Mouse (Mus musculus): ENCODE measurements at regions not wholly inside any gene's neighbourhood (a gene's known extent, or its start where the extent isn't known, plus 50 kb on each side); places are given as distances from the start of the nearest gene placed in this dataset.
A peak's percentile ranks its signal among the peaks of the same experiment; 100 is the strongest.
"Not testable (repeated sequence)": the region's sequence is repeated elsewhere in the genome, so short reads cannot be mapped to it uniquely, and the experiment has no call there.

DNA sequence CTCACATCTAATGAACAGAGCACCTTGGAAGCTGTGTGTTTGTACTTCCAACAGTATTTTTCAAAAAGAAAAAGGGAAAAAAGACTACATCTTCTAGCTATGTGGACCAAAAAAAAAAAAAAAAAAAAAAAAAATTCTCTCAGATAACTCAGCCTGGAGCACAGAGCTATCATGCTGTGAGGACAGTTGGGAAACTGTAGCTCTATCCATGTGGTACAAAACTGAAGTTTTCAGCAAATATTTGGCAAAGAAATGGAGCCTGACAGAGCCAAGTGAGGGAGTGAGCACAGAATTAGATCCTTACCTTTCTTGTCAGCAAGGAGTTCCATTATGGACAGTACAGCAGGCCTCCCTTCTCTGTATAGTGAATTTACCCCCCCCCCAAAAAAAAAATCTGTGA lies 550.2 kb downstream of the Rapgef2 start:
- DNase-seq = no peak

DNA sequence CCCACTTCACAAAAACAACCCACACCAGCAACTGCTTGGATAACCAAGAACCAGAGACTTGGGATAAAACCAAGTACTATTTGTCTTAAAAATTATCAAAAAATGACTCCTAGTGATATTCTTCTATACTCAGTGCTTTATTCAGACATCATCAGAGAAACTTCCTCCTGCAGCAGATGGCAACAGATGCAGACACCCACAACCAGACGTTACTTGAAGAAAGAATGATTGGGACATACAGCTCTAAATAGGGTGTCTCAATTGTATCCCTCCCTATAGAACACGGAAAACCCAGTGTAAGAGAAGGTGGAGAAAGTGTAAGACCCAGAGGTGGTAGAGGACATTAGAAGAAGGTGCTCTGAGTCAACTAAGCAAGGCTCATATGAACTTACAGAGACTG lies 569.6 kb downstream of the Rapgef2 start:
- DNase-seq = no peak

DNA sequence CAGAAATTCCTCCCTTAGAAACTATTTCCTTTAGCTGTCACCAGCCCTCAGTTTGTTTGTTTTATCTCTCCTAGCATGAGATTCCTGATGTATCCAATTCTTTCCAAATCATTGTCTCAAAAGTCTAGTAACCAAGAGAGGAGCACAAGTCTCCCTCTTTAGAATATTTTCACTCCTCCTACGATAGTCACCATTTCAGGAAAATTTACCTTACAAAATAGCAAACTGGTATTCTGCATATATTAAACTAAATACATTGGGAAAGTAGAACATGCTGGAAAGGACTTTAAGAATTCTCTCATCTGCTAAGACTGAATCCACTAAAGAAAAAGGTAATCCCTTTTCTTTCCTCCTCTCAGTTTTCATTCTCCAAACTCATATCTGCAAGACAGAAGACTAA lies 578.6 kb downstream of the Rapgef2 start:
- DNase-seq = no peak

DNA sequence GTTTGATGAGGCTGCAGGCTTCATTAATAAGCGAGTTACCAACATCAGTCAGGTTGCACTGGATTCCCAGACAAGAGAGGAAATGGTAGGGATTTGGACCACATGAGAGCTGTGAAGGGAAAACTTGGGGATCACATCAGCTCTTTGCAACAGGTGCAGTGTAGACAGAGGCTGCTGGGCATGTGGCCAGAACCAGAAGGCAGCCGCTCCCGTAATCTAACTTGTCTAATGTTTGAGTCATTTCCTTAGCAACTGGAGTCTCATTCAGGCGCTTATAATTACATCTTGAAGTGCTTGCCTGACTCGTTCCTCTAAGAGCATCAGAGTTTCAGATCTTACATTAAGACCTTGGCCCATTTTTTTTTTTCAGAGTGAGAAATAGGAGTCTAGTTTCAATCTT lies 587.4 kb downstream of the Rapgef2 start:
- no peak for DNase-seq

DNA sequence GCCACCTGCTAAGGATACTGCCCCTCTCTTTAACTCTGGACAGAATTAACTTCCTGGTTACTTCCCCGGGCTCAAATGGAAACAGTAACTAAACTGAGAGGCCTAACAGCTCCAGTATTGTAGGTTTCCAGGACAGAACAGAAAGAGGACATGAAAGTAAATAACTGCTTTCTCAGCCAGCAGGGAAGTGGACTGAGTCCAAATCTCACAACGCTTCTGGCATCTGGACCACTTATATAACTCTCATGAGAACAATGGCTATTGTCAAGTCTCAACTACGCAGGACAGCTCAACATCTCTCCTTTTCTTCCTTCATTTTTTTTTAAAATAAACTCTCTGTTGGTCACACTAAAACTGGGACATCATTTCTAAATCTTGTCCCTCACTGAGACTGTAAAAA lies 594.8 kb downstream of the Rapgef2 start:
- peak in 1 of 2 experiments; percentile 3 for DNase-seq

DNA sequence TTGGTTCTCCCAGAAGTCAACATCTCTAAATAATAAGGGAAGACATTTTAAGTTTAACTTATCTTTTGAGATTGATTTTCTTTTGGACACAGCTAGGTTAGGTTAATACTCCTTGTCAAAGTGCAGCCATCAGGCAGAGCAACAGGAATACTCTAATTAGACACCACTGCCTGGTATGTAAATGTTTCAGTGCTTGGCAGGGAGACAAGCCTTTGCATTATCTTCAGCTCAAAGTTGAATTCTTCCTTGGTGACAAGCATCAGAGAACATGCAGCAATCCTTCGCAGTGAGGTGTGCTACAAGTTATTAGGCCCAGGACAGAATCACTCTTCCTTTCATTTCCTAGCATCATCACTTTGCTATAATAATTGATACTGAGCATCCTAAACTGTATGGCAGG lies 608.7 kb downstream of the Rapgef2 start:
- DNase-seq = no peak

DNA sequence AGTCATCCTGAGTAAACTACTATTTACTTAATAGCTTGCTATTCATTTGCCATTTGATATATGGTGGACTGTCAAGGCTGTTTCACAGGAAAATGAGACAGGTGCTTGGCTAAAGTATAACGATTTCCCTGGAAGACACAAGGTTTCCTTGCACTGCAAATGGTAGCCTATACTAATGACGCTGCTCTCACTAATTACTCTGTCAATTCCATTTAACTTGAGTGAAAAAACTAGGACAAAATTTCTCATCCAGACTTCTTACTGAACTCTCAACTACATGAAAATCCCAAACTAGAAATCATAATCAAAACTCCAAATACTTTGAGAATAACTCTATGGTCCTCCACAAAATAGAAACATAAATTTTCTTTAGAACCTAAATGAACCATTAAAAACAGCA lies 609.5 kb downstream of the Rapgef2 start:
- no peak for DNase-seq

DNA sequence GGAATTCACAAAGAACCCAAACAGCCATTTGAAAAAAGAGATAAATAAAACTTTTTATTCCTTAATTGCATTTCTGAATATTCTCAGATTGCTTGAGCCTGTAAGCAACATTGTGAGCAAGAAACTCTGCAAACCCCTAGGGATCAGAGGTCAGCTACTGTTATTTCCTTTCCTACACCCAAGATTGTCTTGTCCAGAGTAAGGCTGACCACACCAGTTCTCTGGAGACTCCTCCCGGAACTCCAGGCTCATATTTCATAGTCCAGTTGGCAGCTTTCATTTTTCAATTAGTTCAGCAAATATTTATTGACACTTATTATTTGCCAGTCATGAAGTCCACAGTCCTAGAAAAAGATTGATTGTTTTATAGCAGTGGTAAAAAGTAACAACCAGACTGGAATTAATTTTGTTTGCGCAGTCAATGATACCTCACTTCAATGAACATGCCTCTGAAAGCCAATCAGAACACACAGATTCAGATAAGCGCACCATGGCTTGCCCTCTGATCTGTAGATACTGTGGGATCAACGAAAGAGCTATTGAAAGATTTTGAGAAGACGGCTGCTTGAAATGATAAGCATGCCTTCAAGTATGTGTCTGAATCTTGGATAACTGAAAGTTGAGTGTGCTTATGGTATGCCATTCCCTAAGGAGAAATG lies 611.7 kb downstream of the Rapgef2 start:
- no peak for DNase-seq

DNA sequence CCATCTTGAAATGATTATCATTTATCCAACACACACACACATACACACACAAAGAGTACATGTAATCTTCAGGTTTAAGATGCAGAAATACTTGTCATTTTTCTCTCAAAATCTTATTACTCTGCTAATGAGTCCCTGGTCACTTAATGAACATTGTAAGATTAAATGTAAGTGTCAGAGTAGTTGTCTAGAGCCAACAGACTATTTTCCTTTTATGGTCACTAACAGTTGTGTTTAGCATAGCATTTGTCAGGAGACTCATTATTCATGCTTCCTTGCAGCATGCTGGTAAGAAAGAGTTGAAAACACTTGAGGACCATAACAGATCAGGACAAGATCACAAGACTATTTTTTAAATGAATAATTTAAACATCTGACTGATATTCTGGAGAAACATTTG lies 618.3 kb downstream of the Rapgef2 start:
- DNase-seq = no peak

DNA sequence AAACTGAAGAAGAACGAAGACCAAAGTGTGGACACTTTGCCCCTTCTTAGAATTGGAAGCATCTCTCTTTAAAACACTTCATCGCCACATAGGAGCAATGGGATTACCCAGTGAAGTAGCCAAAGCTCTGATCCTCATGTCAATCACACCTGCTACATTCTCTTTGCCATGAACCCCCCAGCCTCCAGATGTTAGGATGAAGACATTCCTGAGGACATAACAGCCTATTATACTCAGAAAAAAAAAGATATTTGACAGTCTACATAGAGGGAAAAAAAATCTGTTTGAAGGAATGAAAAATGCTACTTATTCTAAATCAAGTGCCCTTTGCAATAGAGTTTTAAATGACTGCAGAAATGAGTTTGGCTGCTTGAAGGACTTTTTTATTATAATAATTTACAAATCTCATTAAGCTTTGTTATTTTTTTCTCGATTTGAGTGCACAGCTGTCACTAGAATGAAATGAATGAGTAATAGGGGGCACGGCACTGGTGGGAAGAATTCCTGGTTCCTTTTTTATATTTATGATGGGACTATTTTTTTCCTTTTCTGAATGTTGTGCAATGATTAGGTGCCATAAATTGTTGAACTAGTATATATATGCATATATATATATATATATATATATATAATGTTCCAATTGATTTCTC lies 618.8 kb downstream of the Rapgef2 start:
- DNase-seq = no peak

DNA sequence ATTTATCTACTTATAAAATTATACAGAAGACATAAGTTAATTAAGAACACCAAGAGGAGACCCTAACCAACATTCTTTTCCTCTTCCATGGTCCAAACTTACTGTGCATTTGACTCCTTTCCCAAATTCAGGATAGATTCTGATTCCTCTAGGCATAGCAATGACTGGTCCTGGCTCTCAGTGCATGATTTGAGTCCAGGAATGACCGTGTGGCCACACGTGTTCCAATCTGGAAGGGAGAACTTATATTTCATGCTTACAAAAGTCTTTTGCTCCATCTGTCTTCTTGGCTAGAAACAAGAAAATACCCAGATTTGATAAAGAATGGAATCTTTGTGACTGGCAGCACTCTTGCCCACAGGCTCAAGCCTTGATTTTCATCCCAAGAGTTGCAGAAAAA lies 638.2 kb downstream of the Rapgef2 start:
- DNase-seq = no peak

DNA sequence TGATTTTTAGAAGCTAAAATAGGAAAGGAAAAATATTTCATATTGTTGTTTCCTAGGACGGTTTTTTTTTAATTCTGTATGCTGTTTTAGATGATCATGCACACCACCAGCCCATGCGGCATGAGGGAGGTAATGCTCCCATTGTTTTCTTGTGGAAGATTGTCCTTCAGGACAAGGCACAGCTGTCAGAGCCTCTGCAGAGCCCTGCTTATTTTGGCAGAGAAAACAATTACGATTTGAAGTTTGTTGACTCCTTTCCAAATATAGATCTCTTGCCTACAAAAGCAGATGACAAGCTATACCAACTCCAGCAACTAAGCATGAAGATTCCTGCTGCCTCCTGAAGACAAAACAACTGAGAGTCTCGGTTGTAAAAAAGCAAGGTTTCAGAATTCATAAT lies 650.9 kb downstream of the Rapgef2 start:
- no peak for DNase-seq

DNA sequence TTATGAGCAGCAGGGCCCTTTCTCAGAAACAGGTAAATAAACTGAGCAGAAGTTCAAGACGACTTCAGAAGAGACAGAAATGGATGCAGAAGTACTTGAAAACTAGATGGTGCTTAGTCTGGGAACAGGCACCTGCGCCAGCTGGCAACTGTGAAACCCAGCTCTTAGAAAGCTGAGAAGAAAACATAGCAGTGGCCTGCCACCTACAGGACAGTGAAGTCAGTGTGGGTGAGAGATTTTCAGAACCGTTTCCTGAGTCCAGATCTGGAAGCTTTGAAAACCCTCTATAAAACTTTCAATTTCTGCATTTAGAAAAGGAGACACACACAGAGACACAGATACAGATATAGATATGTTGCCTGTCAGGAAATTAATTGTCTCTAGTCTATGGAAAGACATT lies 667.4 kb downstream of the Rapgef2 start:
- peak; percentile 27 to 33 for DNase-seq

DNA sequence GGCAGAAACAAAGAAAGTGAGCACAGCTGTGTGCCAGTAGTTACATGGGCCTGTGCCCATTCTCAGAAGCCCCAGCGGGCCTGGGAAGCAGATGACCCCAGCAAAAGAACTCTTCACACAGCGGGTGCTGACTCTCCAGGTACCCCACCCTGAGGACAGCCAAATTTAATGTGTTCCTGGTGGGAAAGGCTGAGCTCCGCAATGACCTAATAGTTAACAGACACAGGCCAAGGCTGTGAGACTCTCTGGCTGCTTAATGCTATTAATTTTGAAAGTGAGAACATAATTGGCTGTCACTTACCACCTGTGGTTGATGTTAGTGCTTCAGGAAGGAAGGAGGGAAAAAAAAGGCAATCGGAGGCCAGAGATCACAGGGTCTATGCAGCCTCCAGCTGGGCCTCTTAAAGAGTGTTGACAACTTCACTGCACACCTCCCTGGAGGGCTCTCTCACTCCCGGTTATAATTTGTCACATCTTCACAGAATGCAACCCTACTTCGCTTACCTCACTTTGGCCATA lies 691.5 kb downstream of the Rapgef2 start:
- no peak for DNase-seq

DNA sequence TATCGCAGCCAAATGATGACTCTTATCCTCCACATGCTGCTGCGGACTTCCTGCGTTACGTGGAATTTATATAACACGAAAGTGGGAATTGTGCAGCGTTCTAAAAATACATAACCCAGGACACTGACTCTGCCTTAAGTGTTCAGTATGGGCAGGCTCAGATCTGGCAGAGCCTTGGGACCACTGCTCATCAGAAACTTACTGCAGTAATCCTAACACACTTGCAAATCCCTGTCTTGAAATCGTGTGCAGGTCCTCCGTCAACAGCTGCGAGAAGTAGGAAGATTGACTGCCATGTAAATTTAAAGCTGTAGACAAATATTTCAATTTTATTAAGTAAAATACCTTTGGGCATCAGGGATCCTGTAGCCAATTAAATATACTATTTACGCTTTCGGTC lies 692.0 kb downstream of the Rapgef2 start:
- no peak for DNase-seq

DNA sequence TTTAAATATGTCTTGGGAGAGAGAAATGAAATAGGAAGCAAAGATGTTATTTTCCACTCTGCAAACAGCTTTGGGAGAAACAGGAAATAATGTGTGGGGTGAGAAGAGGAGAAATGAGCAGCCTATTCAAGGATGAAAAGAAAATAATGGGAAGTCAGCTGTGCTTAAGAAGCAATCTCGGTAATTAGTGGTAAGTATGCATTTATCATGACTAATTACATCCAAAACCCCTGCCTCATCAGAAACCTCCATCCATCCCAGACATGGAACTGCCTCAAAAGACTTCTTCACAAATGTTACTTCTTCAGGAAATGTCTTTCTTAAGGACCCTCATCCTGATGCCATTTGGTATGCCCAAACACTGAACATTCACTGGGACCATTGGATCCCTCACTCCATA lies 699.7 kb downstream of the Rapgef2 start:
- DNase-seq = no peak

DNA sequence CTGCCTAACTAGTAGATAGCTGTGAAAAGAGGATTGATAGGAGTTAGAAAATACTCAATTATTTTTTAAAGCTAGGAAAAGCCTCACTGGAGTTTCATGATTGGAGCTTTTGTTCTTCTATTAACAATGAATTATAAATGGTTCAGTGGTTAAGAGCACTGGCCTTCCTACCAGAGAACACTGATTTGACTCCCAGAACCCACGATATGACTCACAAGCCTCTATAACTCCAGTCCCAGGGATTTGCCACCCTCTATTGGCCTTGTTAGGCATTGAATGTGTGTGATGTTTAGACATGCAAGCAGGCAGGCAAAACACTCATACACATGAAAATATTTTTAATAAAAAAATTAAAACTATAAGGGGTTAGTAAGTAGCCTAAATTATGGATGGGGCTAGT lies 704.4 kb downstream of the Rapgef2 start:
- DNase-seq = no peak

DNA sequence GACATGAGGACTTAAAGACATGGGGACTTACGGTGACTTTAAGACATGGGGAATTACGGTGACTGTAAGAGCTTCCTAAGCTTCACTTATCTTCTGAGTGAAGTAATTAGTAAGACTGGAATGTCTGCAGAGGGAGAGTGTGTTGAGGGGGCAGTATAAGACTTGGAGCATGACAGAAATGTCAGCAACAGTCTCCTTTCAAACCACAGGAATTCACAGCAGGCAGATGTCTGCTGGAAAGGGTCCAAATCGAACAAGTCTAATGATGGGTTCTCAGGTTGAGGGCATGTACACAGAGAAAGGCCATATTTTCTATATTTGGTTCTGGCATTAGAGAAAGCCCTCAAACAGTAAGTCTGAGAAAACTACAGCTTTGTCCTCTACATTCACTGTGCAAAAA lies 705.2 kb downstream of the Rapgef2 start:
- DNase-seq = no peak

DNA sequence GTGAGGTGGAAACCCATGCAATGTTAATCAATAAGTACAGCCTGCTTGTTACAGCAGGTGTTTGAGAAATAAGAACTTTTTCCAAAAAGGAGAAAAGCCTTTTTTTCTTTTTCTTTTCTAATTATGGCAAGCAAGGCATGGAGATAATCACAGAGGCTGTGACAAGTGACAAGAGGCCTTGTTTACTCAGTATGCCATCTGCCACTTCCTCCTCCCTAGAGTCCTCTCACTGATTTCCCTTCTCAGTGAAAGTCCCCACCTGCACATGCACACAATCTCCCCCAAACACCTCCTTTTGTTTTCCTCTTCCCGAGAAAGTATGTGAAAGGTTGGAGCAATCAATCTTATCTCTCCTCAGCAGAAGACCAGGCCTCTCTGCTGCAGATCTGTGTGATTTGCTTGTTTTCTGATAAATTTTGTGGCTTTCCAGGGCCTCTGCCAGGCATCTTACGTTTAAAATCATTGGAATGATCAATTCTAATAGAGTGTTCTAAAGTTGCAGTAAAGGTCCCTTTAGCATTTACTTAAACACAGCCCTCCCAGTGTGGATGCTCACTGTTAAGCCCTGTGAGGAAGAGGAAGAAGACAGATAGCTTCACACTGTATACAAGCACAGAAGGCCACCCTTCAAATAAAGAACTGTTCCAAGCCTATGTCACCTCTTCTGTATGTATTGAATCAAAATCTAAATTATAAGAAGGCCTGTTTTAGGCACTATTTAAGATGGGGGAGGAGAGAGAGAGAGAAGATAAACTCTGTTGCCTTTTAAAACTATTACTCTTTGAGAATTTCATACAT lies 710.5 kb downstream of the Rapgef2 start:
- no peak for DNase-seq

DNA sequence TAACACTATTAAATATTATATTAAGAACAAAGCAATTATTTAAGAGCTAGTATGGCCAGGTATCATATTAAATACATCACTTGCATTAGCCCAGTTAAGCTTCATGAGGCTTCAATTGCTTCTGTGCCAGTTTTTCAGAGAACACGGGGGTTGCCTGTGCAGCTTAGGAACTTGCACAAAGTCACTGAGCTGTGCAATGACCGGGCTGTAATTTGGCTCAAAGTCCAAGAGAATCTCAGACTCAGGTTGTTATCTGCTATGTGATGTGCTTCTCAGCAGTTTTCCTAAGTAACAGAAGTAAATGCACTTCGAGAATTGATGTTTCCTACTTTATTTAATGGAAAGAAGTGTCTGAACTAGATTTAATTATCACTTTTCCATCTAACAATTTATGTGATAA lies 711.5 kb downstream of the Rapgef2 start:
- no peak for DNase-seq

DNA sequence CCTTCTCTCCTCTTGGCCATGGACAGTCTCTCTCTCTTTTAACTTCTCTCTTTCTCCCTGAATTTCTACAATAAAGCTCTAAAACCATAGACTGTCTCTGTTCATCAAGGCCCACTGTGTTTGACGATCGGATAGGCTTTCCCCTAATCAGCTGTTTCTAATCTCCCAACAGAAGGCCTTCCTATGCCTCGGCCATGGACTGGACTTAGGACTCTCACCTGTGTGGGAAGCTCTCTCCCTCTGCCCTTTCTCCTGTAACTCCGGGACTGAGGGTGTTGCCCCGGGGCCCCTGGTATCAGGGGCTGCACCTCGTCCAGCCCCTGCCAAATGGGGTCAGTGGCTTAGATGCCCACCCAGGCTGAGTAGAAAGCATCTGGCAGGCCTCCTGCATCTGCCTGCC lies 713.0 kb downstream of the Rapgef2 start:
- no peak for DNase-seq

DNA sequence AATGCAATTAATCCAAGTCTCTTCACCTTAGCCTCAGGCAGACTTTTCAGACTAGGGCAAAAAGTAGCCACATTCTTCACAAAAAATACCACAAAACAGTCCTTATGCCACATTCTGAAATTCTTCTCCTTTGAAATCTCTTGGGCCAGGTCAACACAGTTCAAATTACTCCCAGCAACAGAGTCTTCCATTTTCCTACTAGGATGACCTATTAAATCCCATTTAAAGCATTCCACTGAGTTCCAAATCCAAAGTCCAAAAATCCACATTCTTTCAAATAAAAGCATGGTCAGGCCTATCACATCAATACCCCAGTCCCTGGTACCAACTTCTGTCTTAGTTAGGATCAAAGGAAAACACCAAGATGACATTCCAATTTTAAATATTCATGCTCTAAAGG lies 721.4 kb downstream of the Rapgef2 start:
- DNase-seq = not testable (repeated sequence)

Measured in cerebellum, adult 18-20 months (tissue).